Mouse (Mus musculus) left cerebral cortex, adult 2 months (tissue): ENCODE data around the gene Oaz2. TPM values are rescaled to one million over a fixed set of nuclear protein-coding genes. Genes with fewer than 3 reads are reported as not detected.

Experiments used
- DNase-seq, 2 experiments: peaks; one replicate each; pipeline ENCODE4 v3.0.0; 2021 to 2022; ENCODE audit warnings: low spot score in 2 of 2, mixed read lengths in 1 of 2; ENCODE audit errors: extremely low spot score in 1 of 2
- H3K27ac ChIP-seq: fragments of 200-600 bp; 2 replicates; pipeline ENCODE4 v1.8.1; 2022
- H3K4me3 ChIP-seq: fragments of 200-600 bp; 2 replicates; pipeline ENCODE4 v1.8.1; 2022
- CTCF ChIP-seq: fragments of 200-600 bp; IDR thresholded peaks from 2 replicates; pipeline ENCODE4 v1.8.1; 2022; ENCODE audit warnings: antibody characterized with exemption, mild to moderate bottlenecking, moderate library complexity
- intact Hi-C: fragments of 180-260 bp; cut with DNase I; formaldehyde crosslinking; loops from one replicate; pipeline ENCODE4 v1.15.1; 2025
- total RNA-seq, 2 experiments: library from RNA; stranded (reverse); gene quantifications; 2 replicates each; pipeline ENCODE4 v1.2.3; 2021

Oaz2 gene
- total RNA-seq, 2 experiments from 2014 or later: 218 to 230 TPM

DNA sequence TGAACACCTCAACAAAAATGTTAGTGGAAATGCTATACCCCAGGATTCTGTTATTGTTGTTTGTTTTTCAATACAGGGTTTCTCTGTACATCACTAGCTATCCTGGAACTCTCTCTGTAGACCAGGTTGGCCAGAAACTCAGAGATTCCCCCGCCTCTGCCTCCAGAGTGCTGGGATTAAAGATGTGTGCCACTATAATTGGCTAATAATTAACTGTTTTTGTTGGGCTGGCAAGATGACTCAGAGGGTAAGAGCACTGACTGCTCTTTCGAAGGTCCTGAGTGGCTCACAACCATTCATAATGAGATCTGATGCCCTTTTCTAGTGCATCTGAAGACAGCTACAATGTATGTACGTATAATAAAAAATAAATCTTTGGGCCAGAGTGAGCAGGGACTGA is 67.1 kb downstream of the Oaz2 start:
- no peak for TF ChIP-seq CTCF
- no peak overlapping the region for H3K4me3 ChIP-seq
- no peak for DNase-seq
- H3K27ac ChIP-seq: no peak overlapping the region
- intact Hi-C loops: no loop called here

Other genes starting within 250 kb of the Oaz2 start
- not detected for gene Slc51b, start 245.0 kb upstream of the Oaz2 start, total RNA-seq
- gene Mtfmt, start 232.2 kb upstream of the Oaz2 start, total RNA-seq: 10 to 100 TPM; 16.1 to 18.0 TPM
- 10 to 100 TPM; 25.9 to 30.9 TPM for gene Spg21, start 207.1 kb upstream of the Oaz2 start, total RNA-seq
- 1 to 10 TPM; 2.7 to 3.5 TPM for gene Ankdd1a, start 147.8 kb upstream of the Oaz2 start, total RNA-seq
- 10 to 100 TPM; 13.3 to 15.1 TPM for gene Plekho2, start 88.0 kb upstream of the Oaz2 start, total RNA-seq
- under 1 TPM; 0.20 to 0.28 TPM for gene Pif1, start 80.8 kb upstream of the Oaz2 start, total RNA-seq
- gene Rbpms2, start 38.4 kb upstream of the Oaz2 start, total RNA-seq: 1 to 10 TPM; 2.2 to 3.2 TPM
- 10 to 100 TPM; 48.5 to 49.1 TPM for gene Zfp609, start 159.6 kb downstream of the Oaz2 start, total RNA-seq
- gene Pclaf, start 222.2 kb downstream of the Oaz2 start, total RNA-seq: not detected
- gene Trip4, start 240.8 kb downstream of the Oaz2 start, total RNA-seq: 10 to 100 TPM; 34.3 to 36.6 TPM
- gene Csnk1g1, start 240.9 kb downstream of the Oaz2 start, total RNA-seq: 10 to 100 TPM; 42.3 to 47.1 TPM